Mouse (Mus musculus) left cerebral cortex, adult 2 months (tissue): ENCODE measurements around the gene Cnnm2. TPM values are rescaled to one million over a fixed set of nuclear protein-coding genes. Genes with fewer than 3 reads are reported as not detected.
"Not testable (repeated sequence)": the region's sequence is repeated elsewhere in the genome, so short reads cannot be mapped to it uniquely, and the experiment has no call there.

Experiments used
- DNase-seq, 2 experiments: peaks; one replicate each; pipeline ENCODE4 v3.0.0; 2021 to 2022; ENCODE audit warnings: low spot score in 2 of 2, mixed read lengths in 1 of 2; ENCODE audit errors: extremely low spot score in 1 of 2
- H3K27ac ChIP-seq: fragments of 200-600 bp; 2 replicates; pipeline ENCODE4 v1.8.1; 2022
- H3K4me3 ChIP-seq: fragments of 200-600 bp; 2 replicates; pipeline ENCODE4 v1.8.1; 2022
- CTCF ChIP-seq: fragments of 200-600 bp; IDR thresholded peaks from 2 replicates; pipeline ENCODE4 v1.8.1; 2022; ENCODE audit warnings: antibody characterized with exemption, mild to moderate bottlenecking, moderate library complexity
- intact Hi-C: fragments of 180-260 bp; cut with DNase I; formaldehyde crosslinking; loops from one replicate; pipeline ENCODE4 v1.15.1; 2025
- long read RNA-seq, 2 experiments: library from polyadenylated mRNA; stranded (forward); transcript quantifications; one replicate each; pipeline ENCODE4 v2.0.0; 2021; ENCODE audit warnings: borderline mapping rate in 2 of 2
- total RNA-seq, 2 experiments: library from RNA; stranded (reverse); gene quantifications; 2 replicates each; pipeline ENCODE4 v1.2.3; 2021

Cnnm2 gene
- total RNA-seq: 10 to 100 TPM; 35.7 to 37.3 TPM
- long read RNA-seq, experiment 1, full-length matches to known transcripts: 32 of 37 reads
- long read RNA-seq, experiment 1, partial matches to known transcripts: 1 of 37 reads
- long read RNA-seq, experiment 1, other reads (novel, unspliced or antisense): 4 of 37 reads
- long read RNA-seq, experiment 2, full-length matches to known transcripts: 23 of 27 reads
- long read RNA-seq, experiment 2, partial matches to known transcripts: 1 of 27 reads
- long read RNA-seq, experiment 2, other reads (novel, unspliced or antisense): 3 of 27 reads

- intact Hi-C loops: loop anchor here (1.0 to 10.0 kb wide), 4 partner anchors 108 to 281 kb away; no protein-coding TSS in a partner anchor
- no peak for TF ChIP-seq CTCF
- peak; percentile 100 for DNase-seq
- peak within 1 kb of the TSS; percentile 98 for H3K27ac ChIP-seq
- peak within 1 kb of the TSS; percentile 77 for H3K4me3 ChIP-seq
Observed at GRCm38 (mm10) chr19:46761247-46761946, at the start of gene Cnnm2. Gene Cnnm2 (plus strand): TSS chr19:46761596.

GRCm38 (mm10) chr19:46714234-46714633 is 47.2 kb upstream of the Cnnm2 start:
- TF ChIP-seq CTCF: no peak
- intact Hi-C loops: no loop called here
- no peak overlapping the region for H3K27ac ChIP-seq
- no peak overlapping the region for H3K4me3 ChIP-seq
- no peak for DNase-seq

- intact Hi-C loops: no loop called here
Observed at GRCm38 (mm10) chr19:46715016-46715415, 46.4 kb upstream of the Cnnm2 start.

GRCm38 (mm10) chr19:46718150-46718549 is 43.2 kb upstream of the Cnnm2 start:
- intact Hi-C loops: no loop called here
- Histone ChIP-seq H3K4me3 (no peak overlapping the region), H3K27ac (no peak overlapping the region)
- DNase-seq: no peak
- no peak for TF ChIP-seq CTCF

More at GRCm38 (mm10) chr19:46715016-46715415, 46.4 kb upstream of the Cnnm2 start:
- no peak for TF ChIP-seq CTCF
- no peak overlapping the region for H3K4me3 ChIP-seq
- H3K27ac ChIP-seq: no peak overlapping the region
- DNase-seq: no peak

GRCm38 (mm10) chr19:46724411-46724810 is 37.0 kb upstream of the Cnnm2 start:
- no peak overlapping the region for H3K4me3 ChIP-seq
- intact Hi-C loops: no loop called here
- DNase-seq: no peak
- no peak for TF ChIP-seq CTCF
- H3K27ac ChIP-seq: no peak overlapping the region

GRCm38 (mm10) chr19:46726142-46726541 is 35.3 kb upstream of the Cnnm2 start:
- H3K27ac ChIP-seq: no peak overlapping the region
- H3K4me3 ChIP-seq: no peak overlapping the region
- DNase-seq: no peak
- intact Hi-C loops: no loop called here
- TF ChIP-seq CTCF: no peak; the same call in 1 of the 2 replicates

- Histone ChIP-seq H3K4me3 (no peak overlapping the region), H3K27ac (no peak overlapping the region)
- intact Hi-C loops: no loop called here
- DNase-seq: no peak
- no peak for TF ChIP-seq CTCF
Observed at GRCm38 (mm10) chr19:46727140-46727736, 34.2 kb upstream of the Cnnm2 start.

- DNase-seq: no peak
- intact Hi-C loops: no loop called here
- H3K4me3 ChIP-seq: no peak overlapping the region
- TF ChIP-seq CTCF: no peak
- no peak overlapping the region for H3K27ac ChIP-seq
Observed at GRCm38 (mm10) chr19:46727945-46728540, 33.4 kb upstream of the Cnnm2 start.

- DNase-seq: no peak
- Histone ChIP-seq H3K4me3 (no peak overlapping the region), H3K27ac (no peak overlapping the region)
- intact Hi-C loops: no loop called here
- TF ChIP-seq CTCF: no peak
Observed at GRCm38 (mm10) chr19:46728909-46729308, 32.5 kb upstream of the Cnnm2 start.

GRCm38 (mm10) chr19:46731351-46731750 is 30.0 kb upstream of the Cnnm2 start:
- no peak overlapping the region for H3K27ac ChIP-seq
- TF ChIP-seq CTCF: no peak
- intact Hi-C loops: no loop called here

GRCm38 (mm10) chr19:46732673-46733072 is 28.7 kb upstream of the Cnnm2 start:
- DNase-seq, intact Hi-C loops, H3K4me3 ChIP-seq, H3K27ac ChIP-seq: not testable (repeated sequence)
- TF ChIP-seq CTCF: peak; percentile 39

More at GRCm38 (mm10) chr19:46731351-46731750, 30.0 kb upstream of the Cnnm2 start:
- no peak overlapping the region for H3K4me3 ChIP-seq
- DNase-seq: no peak

GRCm38 (mm10) chr19:46733626-46734025 is 27.8 kb upstream of the Cnnm2 start:
- H3K27ac ChIP-seq: no peak overlapping the region
- intact Hi-C loops: no loop called here
- no peak for DNase-seq
- no peak for TF ChIP-seq CTCF
- no peak overlapping the region for H3K4me3 ChIP-seq
